Mouse (Mus musculus) heart, adult 2 months (tissue): Measurements from ENCODE around the gene Rufy4. TPM values are rescaled to one million over a fixed set of nuclear protein-coding genes. Genes with fewer than 3 reads are reported as not detected.
A peak's percentile ranks its signal among the peaks of the same experiment; 100 is the strongest.

Source experiments
- DNase-seq, 2 experiments: peaks; one replicate each; pipeline ENCODE4 v3.0.0; 2021
- H3K27ac ChIP-seq: fragments of 200-600 bp; 2 replicates; pipeline ENCODE4 v1.8.1; 2022
- H3K27me3 ChIP-seq: fragments of 200-500 bp; 2 replicates; pipeline ENCODE4 v1.6.1; 2012; ENCODE audit warnings: mild to moderate bottlenecking, low read length, inconsistent platforms, mixed read lengths; ENCODE audit not compliant: control insufficient read depth, insufficient read depth
- H3K36me3 ChIP-seq: fragments of 200-500 bp; 2 replicates; pipeline ENCODE4 v1.6.1; 2012; ENCODE audit warnings: low read length, inconsistent platforms; ENCODE audit not compliant: control insufficient read depth, insufficient read depth
- H3K4me1 ChIP-seq: fragments of 200-500 bp; 2 replicates; pipeline ENCODE4 v1.6.1; 2011; ENCODE audit warnings: low read length; ENCODE audit not compliant: control insufficient read depth, insufficient read depth
- H3K4me3 ChIP-seq: fragments of 200-600 bp; 2 replicates; pipeline ENCODE4 v1.8.1; 2022
- H3K79me2 ChIP-seq: fragments of 200-500 bp; replicated peaks from 2 replicates; pipeline ENCODE4 v1.6.1; 2012; ENCODE audit warnings: mild to moderate bottlenecking, inconsistent platforms, low read length, moderate library complexity, mixed read lengths; ENCODE audit not compliant: control insufficient read depth, insufficient read depth
- H3K9ac ChIP-seq: fragments of 200-500 bp; 2 replicates; pipeline ENCODE4 v1.6.1; 2012; ENCODE audit warnings: low read depth, mild to moderate bottlenecking, control low read depth, inconsistent platforms, low read length, mixed read lengths
- CTCF ChIP-seq: fragments of 200-600 bp; IDR thresholded peaks from 2 replicates; pipeline ENCODE4 v1.8.1; 2022; ENCODE audit warnings: antibody characterized with exemption, mild to moderate bottlenecking, moderate library complexity
- EP300 ChIP-seq: fragments of 200-500 bp; IDR thresholded peaks from 2 replicates; pipeline ENCODE4 v1.6.1; 2011; ENCODE audit warnings: low read depth, low read length, control low read depth; ENCODE audit not compliant: insufficient read depth
- POLR2A ChIP-seq: fragments of 200-500 bp; IDR thresholded peaks from 2 replicates; pipeline ENCODE4 v1.6.1; 2011; ENCODE audit warnings: mild to moderate bottlenecking, low read depth, low read length, control low read depth; ENCODE audit not compliant: insufficient read depth
- WGBS: fragments of 180-500 bp; shearing (Covaris S2); methylation state at CpG from one replicate; pipeline ENCODE4 v1.1.7; 2018; 5-methylcytosine and 5-hydroxymethylcytosine counted together
- intact Hi-C: fragments of 180-260 bp; cut with DNase I; formaldehyde crosslinking; loops from one replicate; pipeline ENCODE4 v1.15.1; 2025
- polyA plus RNA-seq: library from polyadenylated mRNA; depleted of rRNA; stranded (reverse); fragments of >200 nt; gene quantifications from 2 replicates; pipeline ENCODE4 v1.2.3, GENCODE M21; 2012
- total RNA-seq, 2 experiments: library from RNA; stranded (reverse); gene quantifications; 2 replicates each; pipeline ENCODE4 v1.2.3; 2021

Rufy4 gene
- total and polyA plus RNA-seq, 3 experiments: 0.59 to 1.2 (median 1.1) TPM

- intact Hi-C loops: loop anchor here (1.0 kb wide), 1 partner anchor 41 kb away; the partner anchor contains the start of gene Rufy4
- DNase-seq: peak; percentile 74 to 86
- H3K36me3 ChIP-seq: peaks cover 6% of the 10 kb centered on the region
- no peak overlapping the region for H3K4me3 ChIP-seq
- H3K27ac ChIP-seq: peak overlapping the region; percentile 75
- no peaks in the 10 kb centered on the region for H3K79me2 ChIP-seq
- no peak for TF ChIP-seq CTCF
- peak; percentile 76; the same call in 1 of the 2 replicates for TF ChIP-seq EP300
- no peak for TF ChIP-seq POLR2A
- no peak overlapping the region for H3K9ac ChIP-seq
- H3K27me3 ChIP-seq: no peaks in the 10 kb centered on the region
- 45% methylated on average over 6 of the region's 6 CpGs for WGBS
- peaks cover 29% of the 10 kb centered on the region for H3K4me1 ChIP-seq
Measured at GRCm38 (mm10) chr1:74084065-74084705, 41.2 kb upstream of the Rufy4 start.

- intact Hi-C loops: loop anchor here (1.0 kb wide), 1 partner anchor 41 kb away; the partner anchor contains the start of gene Rufy4
- Histone ChIP-seq H3K79me2 (no peaks in the 10 kb centered on the region), H3K27me3 (no peaks in the 10 kb centered on the region), H3K4me1 (peaks cover 29% of the 10 kb centered on the region), H3K4me3 (no peak overlapping the region), H3K36me3 (peaks cover 6% of the 10 kb centered on the region), H3K9ac (no peak overlapping the region), H3K27ac (peak overlapping the region; percentile 75)
- 21% methylated on average over 5 of the region's 5 CpGs for WGBS
- TF ChIP-seq CTCF (no peak), EP300 (0 out of 2 replicates have a peak, but pooled peaks have one; percentile 40), POLR2A (no peak)
- no peak for DNase-seq
Measured at GRCm38 (mm10) chr1:74084752-74085151, 40.6 kb upstream of the Rufy4 start.

GRCm38 (mm10) chr1:74085566-74085965 is 39.8 kb upstream of the Rufy4 start:
- WGBS: 88% methylated on average over 7 of the region's 7 CpGs
- intact Hi-C loops: no loop called here
- no peak overlapping the region for H3K27ac ChIP-seq

GRCm38 (mm10) chr1:74088569-74088968 is 36.8 kb upstream of the Rufy4 start:
- Histone ChIP-seq H3K27ac (no peak overlapping the region), H3K79me2 (no peaks in the 10 kb centered on the region), H3K4me3 (no peak overlapping the region), H3K27me3 (no peaks in the 10 kb centered on the region), H3K36me3 (no peaks in the 10 kb centered on the region), H3K9ac (no peak overlapping the region), H3K4me1 (peaks cover 22% of the 10 kb centered on the region)
- intact Hi-C loops: no loop called here
- peak in 1 of 2 experiments; percentile 68 for DNase-seq
- no peak for TF ChIP-seq EP300
- TF ChIP-seq CTCF: no peak
- no peak for TF ChIP-seq POLR2A
- 62% methylated on average over 1 of the region's 1 CpGs for WGBS

More at GRCm38 (mm10) chr1:74085566-74085965, 39.8 kb upstream of the Rufy4 start:
- H3K36me3 ChIP-seq: peaks cover 6% of the 10 kb centered on the region
- peaks cover 29% of the 10 kb centered on the region for H3K4me1 ChIP-seq
- no peak for DNase-seq
- TF ChIP-seq POLR2A (no peak), CTCF (no peak), EP300 (no peak)
- H3K27me3 ChIP-seq: no peaks in the 10 kb centered on the region
- no peak overlapping the region for H3K9ac ChIP-seq
- no peak overlapping the region for H3K4me3 ChIP-seq
- no peaks in the 10 kb centered on the region for H3K79me2 ChIP-seq

GRCm38 (mm10) chr1:74090329-74090728 is 35.0 kb upstream of the Rufy4 start:
- H3K79me2 ChIP-seq: no peaks in the 10 kb centered on the region
- no peak for TF ChIP-seq POLR2A
- TF ChIP-seq EP300: no peak
- no peak for TF ChIP-seq CTCF
- H3K4me1 ChIP-seq: peaks cover 6% of the 10 kb centered on the region
- H3K4me3 ChIP-seq: peak overlapping the region; percentile 12
- no peak for DNase-seq
- H3K27me3 ChIP-seq: no peaks in the 10 kb centered on the region
- 53% methylated on average over 7 of the region's 7 CpGs for WGBS
- no peaks in the 10 kb centered on the region for H3K36me3 ChIP-seq
- intact Hi-C loops: no loop called here
- no peak overlapping the region for H3K27ac ChIP-seq
- no peak overlapping the region for H3K9ac ChIP-seq

GRCm38 (mm10) chr1:74091138-74091537 is 34.2 kb upstream of the Rufy4 start:
- no peaks in the 10 kb centered on the region for H3K27me3 ChIP-seq
- WGBS: 48% methylated on average over 7 of the region's 7 CpGs
- peak overlapping the region; percentile 12; the same call in 1 of the 2 replicates for H3K4me3 ChIP-seq
- no peak overlapping the region; the same call in 1 of the 2 replicates for H3K27ac ChIP-seq
- no peaks in the 10 kb centered on the region for H3K79me2 ChIP-seq
- no peak for DNase-seq
- no peak overlapping the region for H3K9ac ChIP-seq
- TF ChIP-seq POLR2A (peak; percentile 38; the same call in 1 of the 2 replicates), EP300 (no peak), CTCF (no peak)
- intact Hi-C loops: no loop called here
- no peaks in the 10 kb centered on the region for H3K36me3 ChIP-seq
- H3K4me1 ChIP-seq: peaks cover 10% of the 10 kb centered on the region
